Mouse (Mus musculus): ENCODE data around the gene Bicra. TPM values are rescaled to one million over a fixed set of nuclear protein-coding genes. Genes with fewer than 3 reads are reported as not detected.
A peak's percentile ranks its signal among the peaks of the same experiment; 100 is the strongest.

Bicra gene
- polyA plus RNA-seq, 1 experiment from 2014 or later, result 9.6 TPM

GRCm38 (mm10) chr7:16042850-16043775 is 4.6 kb downstream of the Bicra start:
- H3K27ac ChIP-seq (ENCODE audit: low read depth), result no peak overlapping the region
- DNase-seq, result no peak
- H3K36me3 ChIP-seq (ENCODE audit: insufficient read depth), result peaks cover 13% of the 10 kb centered on the region
- no peaks in the 10 kb centered on the region for H3K9me3 ChIP-seq (ENCODE audit: low read depth, low read length)
- H3K4me3 ChIP-seq (ENCODE audit: low read depth, low read length), result no peak overlapping the region
- no peak overlapping the region for H3K9ac ChIP-seq
- no peaks in the 10 kb centered on the region for H3K27me3 ChIP-seq (ENCODE audit: insufficient read depth, low read length)
- no peak for TF ChIP-seq CTCF (IDR thresholded peaks at IDR 0.05; ENCODE audit: low read depth)
- WGBS, result 71% methylated on average over 10 of the region's 10 CpGs
- peak overlapping the region; percentile 12; the same call in 1 of the 2 replicates for H3K4me2 ChIP-seq
- peaks cover 14% of the 10 kb centered on the region; the same call in 1 of the 2 replicates for H3K4me1 ChIP-seq (ENCODE audit: insufficient read depth)
- ATAC-seq (ENCODE audit: insufficient read depth), result no peak

GRCm38 (mm10) chr7:16041208-16041607 is 6.5 kb downstream of the Bicra start:
- ATAC-seq (ENCODE audit: insufficient read depth), result no peak
- H3K4me3 ChIP-seq (ENCODE audit: low read depth, low read length), result no peak overlapping the region
- TF ChIP-seq CTCF (IDR thresholded peaks at IDR 0.05; ENCODE audit: low read depth), result no peak
- H3K4me2 ChIP-seq, result no peak overlapping the region
- no peaks in the 10 kb centered on the region for H3K27me3 ChIP-seq (ENCODE audit: insufficient read depth, low read length)
- peaks cover 13% of the 10 kb centered on the region for H3K36me3 ChIP-seq (ENCODE audit: insufficient read depth)
- H3K9me3 ChIP-seq (ENCODE audit: low read depth, low read length), result no peaks in the 10 kb centered on the region
- no peak for DNase-seq
- H3K4me1 ChIP-seq (ENCODE audit: insufficient read depth), result peaks cover 13% of the 10 kb centered on the region; the same call in 1 of the 2 replicates
- 88% methylated on average over 2 of the region's 2 CpGs for WGBS
- H3K27ac ChIP-seq (ENCODE audit: low read depth), result no peak overlapping the region
- H3K9ac ChIP-seq, result no peak overlapping the region

GRCm38 (mm10) chr7:16039363-16039762 is 8.4 kb downstream of the Bicra start:
- no peak overlapping the region for H3K4me2 ChIP-seq
- no peak for TF ChIP-seq CTCF (IDR thresholded peaks at IDR 0.05; ENCODE audit: low read depth)
- H3K36me3 ChIP-seq (ENCODE audit: insufficient read depth), result peaks cover 13% of the 10 kb centered on the region
- no peaks in the 10 kb centered on the region; the same call in 1 of the 2 replicates for H3K4me1 ChIP-seq (ENCODE audit: insufficient read depth)
- no peaks in the 10 kb centered on the region for H3K27me3 ChIP-seq (ENCODE audit: insufficient read depth, low read length)
- ATAC-seq (ENCODE audit: insufficient read depth) (no peak), DNase-seq (no peak)
- no peak overlapping the region for H3K4me3 ChIP-seq (ENCODE audit: low read depth, low read length)
- WGBS, result 89% methylated on average over 5 of the region's 5 CpGs
- H3K9me3 ChIP-seq (ENCODE audit: low read depth, low read length), result no peaks in the 10 kb centered on the region
- H3K27ac ChIP-seq (ENCODE audit: low read depth), result no peak overlapping the region
- H3K9ac ChIP-seq, result no peak overlapping the region

GRCm38 (mm10) chr7:16036972-16037371 is 10.7 kb downstream of the Bicra start:
- no peak overlapping the region for H3K4me3 ChIP-seq (ENCODE audit: low read depth, low read length)
- no peak for TF ChIP-seq CTCF (IDR thresholded peaks at IDR 0.05; ENCODE audit: low read depth)
- no peak for ATAC-seq (ENCODE audit: insufficient read depth)
- WGBS, result 88% methylated on average over 6 of the region's 6 CpGs
- no peak for DNase-seq
- no peaks in the 10 kb centered on the region for H3K4me1 ChIP-seq (ENCODE audit: insufficient read depth)
- H3K27me3 ChIP-seq (ENCODE audit: insufficient read depth, low read length), result no peaks in the 10 kb centered on the region
- no peak overlapping the region for H3K4me2 ChIP-seq
- H3K27ac ChIP-seq (ENCODE audit: low read depth), result no peak overlapping the region
- no peaks in the 10 kb centered on the region for H3K36me3 ChIP-seq (ENCODE audit: insufficient read depth)
- H3K9ac ChIP-seq, result no peak overlapping the region
- no peaks in the 10 kb centered on the region for H3K9me3 ChIP-seq (ENCODE audit: low read depth, low read length)

GRCm38 (mm10) chr7:16033580-16034461 is 13.9 kb downstream of the Bicra start:
- DNase-seq (no peak), ATAC-seq (ENCODE audit: insufficient read depth) (no peak)
- Histone ChIP-seq H3K36me3 (ENCODE audit: insufficient read depth) (peaks cover 4% of the 10 kb centered on the region; the same call in 1 of the 2 replicates), H3K4me2 (no peak overlapping the region), H3K27ac (ENCODE audit: low read depth) (no peak overlapping the region), H3K4me1 (ENCODE audit: insufficient read depth) (no peaks in the 10 kb centered on the region), H3K9ac (no peak overlapping the region), H3K9me3 (ENCODE audit: low read depth, low read length) (no peaks in the 10 kb centered on the region), H3K4me3 (ENCODE audit: low read depth, low read length) (no peak overlapping the region), H3K27me3 (ENCODE audit: insufficient read depth, low read length) (no peaks in the 10 kb centered on the region)
- WGBS, result 89% methylated on average over 8 of the region's 8 CpGs
- no peak for TF ChIP-seq CTCF (IDR thresholded peaks at IDR 0.05; ENCODE audit: low read depth)

- Histone ChIP-seq H3K9ac (no peak overlapping the region), H3K4me3 (ENCODE audit: low read depth, low read length) (no peak overlapping the region), H3K36me3 (ENCODE audit: insufficient read depth) (peaks cover 9% of the 10 kb centered on the region; the same call in 1 of the 2 replicates), H3K4me1 (ENCODE audit: insufficient read depth) (no peaks in the 10 kb centered on the region), H3K27me3 (ENCODE audit: insufficient read depth, low read length) (no peaks in the 10 kb centered on the region), H3K4me2 (no peak overlapping the region), H3K27ac (ENCODE audit: low read depth) (no peak overlapping the region), H3K9me3 (ENCODE audit: low read depth, low read length) (no peaks in the 10 kb centered on the region)
- no peak for TF ChIP-seq CTCF (IDR thresholded peaks at IDR 0.05; ENCODE audit: low read depth)
- 79% methylated on average over 1 of the region's 1 CpGs for whole genome bisulfite sequencing
- DNase-seq (no peak), ATAC-seq (ENCODE audit: insufficient read depth) (no peak)
Observed at GRCm38 (mm10) chr7:16033059-16033458, 14.7 kb downstream of the Bicra start.
